Mouse (Mus musculus): ENCODE data around the gene Ccdc57. TPM values are rescaled to one million over a fixed set of nuclear protein-coding genes. Genes with fewer than 3 reads are reported as not detected.

Ccdc57 gene
- total RNA-seq, 2 experiments from 2014 or later = 2.3 to 2.8 TPM

Other genes with a start within 250 kb of the Ccdc57 start
- 10 to 100 TPM; 25.7 to 33.3 TPM for gene Cenpx, start 219.1 kb downstream of the Ccdc57 start, total RNA-seq (2021)
- gene Lrrc45, start 218.9 kb downstream of the Ccdc57 start, total RNA-seq (2021) = 1 to 10 TPM; 5.2 to 5.4 TPM
- gene Rac3, start 211.4 kb downstream of the Ccdc57 start, total RNA-seq (2021) = 1 to 10 TPM; 1.5 to 1.9 TPM
- 1 to 10 TPM; 5.4 to 6.2 TPM for gene Dcxr, start 205.6 kb downstream of the Ccdc57 start, total RNA-seq (2021)
- 10 to 100 TPM; 10.6 to 14.4 TPM for gene Cbr2, start 200.8 kb downstream of the Ccdc57 start, total RNA-seq (2021)
- gene Hmga1b, start 170.1 kb downstream of the Ccdc57 start, total RNA-seq (2021) = 10 to 100 TPM; 12.4 to 14.6 TPM
- gene Rfng, start 148.7 kb downstream of the Ccdc57 start, total RNA-seq (2021) = 1 to 10 TPM; 6.7 to 7.9 TPM
- gene Gps1, start 148.6 kb downstream of the Ccdc57 start, total RNA-seq (2021) = 10 to 100 TPM; 49.5 to 51.8 TPM
- 10 to 100 TPM; 35.2 to 37.4 TPM for gene Dus1l, start 136.5 kb downstream of the Ccdc57 start, total RNA-seq (2021)
- gene Fasn, start 108.3 kb downstream of the Ccdc57 start, total RNA-seq (2021) = 10 to 100 TPM; 13.9 to 19.4 TPM
- gene Slc16a3, start 15.6 kb upstream of the Ccdc57 start, total RNA-seq (2021) = 100 to 1,000 TPM; 272 to 355 TPM
- 10 to 100 TPM; 50.2 to 56.9 TPM for gene Csnk1d, start 58.5 kb upstream of the Ccdc57 start, total RNA-seq (2021)
- gene Cd7, start 106.5 kb upstream of the Ccdc57 start, total RNA-seq (2021) = not detected
- gene Sectm1b, start 130.7 kb upstream of the Ccdc57 start, total RNA-seq (2021) = not detected
- not detected for gene Sectm1a, start 148.3 kb upstream of the Ccdc57 start, total RNA-seq (2021)
- not detected for gene Tex19.2, start 185.8 kb upstream of the Ccdc57 start, total RNA-seq (2021)
- not detected for gene Tex19.1, start 213.3 kb upstream of the Ccdc57 start, total RNA-seq (2021)
- gene Uts2r, start 227.4 kb upstream of the Ccdc57 start, total RNA-seq (2021) = 1 to 10 TPM; 1.6 to 2.1 TPM